Mouse (Mus musculus) liver, embryonic 11.5 days (tissue): ENCODE data around the gene Zfhx3. TPM values are rescaled to one million over a fixed set of nuclear protein-coding genes. Genes with fewer than 3 reads are reported as not detected.
A peak's percentile ranks its signal among the peaks of the same experiment; 100 is the strongest.

ENCODE experiments used
- ATAC-seq: fragments of 200-750 bp; cut with Nextera tagmentation; replicated peaks from 2 replicates; pipeline ENCODE4 v1.8.0; 2017; ENCODE audit warnings: moderate number of reproducible peaks, mild to moderate bottlenecking, moderate TSS enrichment, moderate library complexity; ENCODE audit not compliant: low FRiP score
- DNase-seq: peaks from one replicate; pipeline ENCODE4 v3.0.0-alpha.2; 2017; ENCODE audit warnings: low spot score
- H3K27ac ChIP-seq: fragments of 300-500 bp; sonication (generic); 2 replicates; pipeline ENCODE4 v1.5.1; 2014; ENCODE audit warnings: mild to moderate bottlenecking, low read depth, low read length, control low read depth
- H3K27me3 ChIP-seq: fragments of 300-500 bp; sonication (generic); replicated peaks from 2 replicates; pipeline ENCODE4 v1.6.1; 2014; ENCODE audit warnings: low read length, mixed read lengths; ENCODE audit not compliant: control insufficient read depth, insufficient read depth
- H3K36me3 ChIP-seq: fragments of 300-500 bp; sonication (generic); 2 replicates; pipeline ENCODE4 v1.6.1; 2014; ENCODE audit warnings: mild to moderate bottlenecking, low read length, moderate library complexity, mixed read lengths; ENCODE audit not compliant: control insufficient read depth, insufficient read depth
- H3K4me1 ChIP-seq: fragments of 300-500 bp; sonication (generic); replicated peaks from 2 replicates; pipeline ENCODE4 v1.6.1; 2014; ENCODE audit warnings: low read length, mixed read lengths; ENCODE audit not compliant: control insufficient read depth, insufficient read depth
- H3K4me2 ChIP-seq: fragments of 300-500 bp; sonication (generic); 2 replicates; pipeline ENCODE4 v1.6.1; 2014; ENCODE audit warnings: mild to moderate bottlenecking, control low read depth, moderate library complexity
- H3K4me3 ChIP-seq: fragments of 300-500 bp; sonication (generic); 2 replicates; pipeline ENCODE4 v1.5.1; 2014; ENCODE audit warnings: low read depth, low read length, control low read depth
- H3K9ac ChIP-seq: fragments of 300-500 bp; sonication (generic); 2 replicates; pipeline ENCODE4 v1.6.1; 2014; ENCODE audit warnings: low read depth, low read length, control low read depth
- H3K9me3 ChIP-seq: fragments of 300-500 bp; sonication (generic); 2 replicates; pipeline ENCODE4 v1.6.1; 2016; ENCODE audit warnings: low read length, inconsistent platforms, mixed read lengths; ENCODE audit not compliant: control insufficient read depth
- WGBS: fragments of 180-500 bp; shearing (Covaris S2); extraction: QIAGEN DNeasy Blood & Tissue Kit; methylation state at CpG from one replicate; pipeline ENCODE4 v1.1.7; 2014; 5-methylcytosine and 5-hydroxymethylcytosine counted together
- polyA plus RNA-seq: library from polyadenylated mRNA; unstranded; fragments of >200 nt; fragmentation: Nextera tagmentation; extraction: Ambion mirVana; gene quantifications from 2 replicates; pipeline ENCODE4 v1.2.1, GENCODE M21; 2014

The Zfhx3 gene
- polyA plus RNA-seq, 1 experiment from 2014 or later = 6.1 TPM

- no peak overlapping the region for H3K4me2 ChIP-seq
- H3K9me3 ChIP-seq = no peaks in the 10 kb centered on the region
- H3K4me1 ChIP-seq = no peaks in the 10 kb centered on the region
- DNase-seq (no peak), ATAC-seq (no peak)
- H3K27ac ChIP-seq = no peak overlapping the region
- H3K27me3 ChIP-seq = no peaks in the 10 kb centered on the region
- H3K9ac ChIP-seq = no peak overlapping the region
- 57% methylated on average over 5 of the region's 5 CpGs for WGBS
- no peaks in the 10 kb centered on the region for H3K36me3 ChIP-seq
- no peak overlapping the region for H3K4me3 ChIP-seq
Observed at GRCm38 (mm10) chr8:108661486-108662093, 719.1 kb downstream of the Zfhx3 start.

- H3K27me3 ChIP-seq = no peaks in the 10 kb centered on the region
- DNase-seq = no peak
- no peak overlapping the region for H3K4me2 ChIP-seq
- no peak overlapping the region for H3K9ac ChIP-seq
- no peaks in the 10 kb centered on the region for H3K4me1 ChIP-seq
- WGBS = 79% methylated on average over 3 of the region's 3 CpGs
- no peaks in the 10 kb centered on the region for H3K36me3 ChIP-seq
- H3K27ac ChIP-seq = no peak overlapping the region
- no peak for ATAC-seq
- no peaks in the 10 kb centered on the region for H3K9me3 ChIP-seq
- no peak overlapping the region for H3K4me3 ChIP-seq
Observed at GRCm38 (mm10) chr8:108662766-108663165, 720.3 kb downstream of the Zfhx3 start.

GRCm38 (mm10) chr8:108671939-108672515 lies 729.6 kb downstream of the Zfhx3 start:
- no peaks in the 10 kb centered on the region for H3K4me1 ChIP-seq
- H3K4me3 ChIP-seq = no peak overlapping the region
- DNase-seq (no peak), ATAC-seq (no peak)
- WGBS = 86% methylated on average over 11 of the region's 11 CpGs
- H3K27ac ChIP-seq = no peak overlapping the region
- no peak overlapping the region for H3K9ac ChIP-seq
- H3K4me2 ChIP-seq = no peak overlapping the region
- no peaks in the 10 kb centered on the region for H3K36me3 ChIP-seq
- no peaks in the 10 kb centered on the region for H3K27me3 ChIP-seq
- no peaks in the 10 kb centered on the region for H3K9me3 ChIP-seq

- H3K9ac ChIP-seq = no peak overlapping the region
- ATAC-seq (no peak), DNase-seq (no peak)
- H3K4me2 ChIP-seq = no peak overlapping the region
- H3K4me3 ChIP-seq = no peak overlapping the region
- no peaks in the 10 kb centered on the region for H3K9me3 ChIP-seq
- H3K27ac ChIP-seq = no peak overlapping the region
- no peaks in the 10 kb centered on the region for H3K4me1 ChIP-seq
- 83% methylated on average over 17 of the region's 17 CpGs for WGBS
- H3K36me3 ChIP-seq = no peaks in the 10 kb centered on the region
- H3K27me3 ChIP-seq = no peaks in the 10 kb centered on the region
Observed at GRCm38 (mm10) chr8:108675001-108675525, 732.6 kb downstream of the Zfhx3 start.

- no peak for ATAC-seq
- Histone ChIP-seq H3K27ac (no peak overlapping the region), H3K4me1 (peaks cover 5% of the 10 kb centered on the region), H3K27me3 (peaks cover 16% of the 10 kb centered on the region), H3K9me3 (no peaks in the 10 kb centered on the region), H3K4me3 (no peak overlapping the region), H3K4me2 (no peak overlapping the region), H3K36me3 (no peaks in the 10 kb centered on the region), H3K9ac (no peak overlapping the region)
- 84% methylated on average over 9 of the region's 9 CpGs for WGBS
- DNase-seq = no peak
Observed at GRCm38 (mm10) chr8:108689694-108690093, 747.2 kb downstream of the Zfhx3 start.

- peak; percentile 27; the same call in 1 of the 2 replicates for ATAC-seq
- 30% methylated on average over 14 of the region's 14 CpGs for WGBS
- H3K9ac ChIP-seq = no peak overlapping the region
- H3K4me2 ChIP-seq = peak overlapping the region; percentile 58
- peaks cover 27% of the 10 kb centered on the region for H3K27me3 ChIP-seq
- no peak overlapping the region for H3K27ac ChIP-seq
- no peaks in the 10 kb centered on the region for H3K9me3 ChIP-seq
- no peaks in the 10 kb centered on the region for H3K36me3 ChIP-seq
- no peak overlapping the region for H3K4me3 ChIP-seq
- H3K4me1 ChIP-seq = peaks cover 11% of the 10 kb centered on the region
- no peak for DNase-seq
Observed at GRCm38 (mm10) chr8:108690576-108691455, 748.4 kb downstream of the Zfhx3 start.

- Histone ChIP-seq H3K9me3 (no peaks in the 10 kb centered on the region), H3K36me3 (no peaks in the 10 kb centered on the region), H3K9ac (no peak overlapping the region; the same call in 1 of the 2 replicates), H3K27ac (no peak overlapping the region), H3K4me1 (peaks cover 16% of the 10 kb centered on the region), H3K4me3 (peak overlapping the region; percentile 16), H3K4me2 (peak overlapping the region; percentile 58), H3K27me3 (peaks cover 35% of the 10 kb centered on the region)
- DNase-seq (no peak), ATAC-seq (peak; percentile 17; the same call in 1 of the 2 replicates)
- WGBS = 4% methylated on average over 21 of the region's 21 CpGs
Observed at GRCm38 (mm10) chr8:108691456-108692238, 749.2 kb downstream of the Zfhx3 start.

GRCm38 (mm10) chr8:108692239-108692627 lies 749.8 kb downstream of the Zfhx3 start:
- Histone ChIP-seq H3K9ac (no peak overlapping the region), H3K4me2 (peak overlapping the region; percentile 58), H3K27me3 (peaks cover 41% of the 10 kb centered on the region), H3K9me3 (no peaks in the 10 kb centered on the region), H3K4me1 (peaks cover 17% of the 10 kb centered on the region), H3K4me3 (peak overlapping the region; percentile 16), H3K27ac (no peak overlapping the region), H3K36me3 (no peaks in the 10 kb centered on the region)
- 6% methylated on average over 5 of the region's 5 CpGs for WGBS
- ATAC-seq (0 out of 2 replicates have a peak, but pooled peaks have one; percentile 46), DNase-seq (no peak)
